Mouse (Mus musculus): Measurements from ENCODE around the gene Atpaf1. TPM values are rescaled to one million over a fixed set of nuclear protein-coding genes. Genes with fewer than 3 reads are reported as not detected.

Atpaf1 gene
- 24.0 and 30.1 TPM in 2 replicates for polyA plus RNA-seq (2016; fragmentation: Nextera tagmentation; extraction: Ambion mirVana)

DNA sequence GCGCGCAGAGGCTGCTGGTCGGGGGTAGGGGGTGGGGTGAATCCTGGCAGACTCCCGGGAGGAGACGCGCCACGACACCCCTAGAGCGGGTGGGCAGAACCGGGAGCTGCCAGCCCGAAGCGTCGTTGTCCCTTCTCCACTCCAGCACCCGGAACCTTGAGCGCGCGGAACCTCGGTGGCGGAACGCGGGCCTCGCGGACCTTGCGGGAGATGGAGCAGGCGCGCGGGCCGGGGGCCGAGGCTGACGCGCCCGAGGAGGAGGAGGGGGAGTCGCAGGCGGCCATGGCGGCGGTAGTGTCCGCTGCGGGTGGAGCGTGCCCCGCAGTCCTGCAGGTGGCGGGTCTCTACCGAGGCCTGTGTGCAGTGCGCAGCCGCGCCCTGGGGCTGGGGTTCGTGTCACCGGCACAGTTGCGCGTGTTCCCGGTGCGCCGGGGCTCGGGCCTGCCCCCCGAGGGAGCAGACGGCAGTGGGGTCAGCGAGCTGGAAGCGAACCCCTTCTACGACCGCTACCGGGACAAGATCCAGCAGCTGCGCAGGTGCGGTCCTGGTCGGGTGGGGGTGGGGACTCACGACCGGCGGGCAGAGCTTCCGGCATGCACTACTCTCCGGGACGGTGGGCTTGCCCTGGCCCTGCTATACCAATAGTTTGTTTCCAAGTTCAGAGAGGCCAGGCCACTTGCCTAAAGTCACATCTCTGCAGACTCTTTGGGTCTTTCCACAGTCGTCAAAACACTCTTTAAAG lies at the start of gene Atpaf1:
Atpaf1 (plus strand) TSS at position 44 of the 742 bp plus-strand sequence.
- Histone ChIP-seq H3K27ac (peak within 1 kb of the TSS; percentile 76), H3K9ac (peak within 1 kb of the TSS; percentile 79), H3K27me3 (replicated peaks) (no peaks in the 10 kb centered on the region), H3K4me3 (peak within 1 kb of the TSS; percentile 75), H3K9me3 (replicated peaks) (no peaks in the 10 kb centered on the region), H3K4me2 (peak within 1 kb of the TSS; percentile 89), H3K36me3 (peaks cover 21% of the 10 kb centered on the region), H3K4me1 (peaks cover 26% of the 10 kb centered on the region)
- under 1% methylated on average over 69 of the region's 69 CpGs for WGBS (ENCODE audit: insufficient replicate concordance)
- peak; percentile 83 for ATAC-seq

DNA sequence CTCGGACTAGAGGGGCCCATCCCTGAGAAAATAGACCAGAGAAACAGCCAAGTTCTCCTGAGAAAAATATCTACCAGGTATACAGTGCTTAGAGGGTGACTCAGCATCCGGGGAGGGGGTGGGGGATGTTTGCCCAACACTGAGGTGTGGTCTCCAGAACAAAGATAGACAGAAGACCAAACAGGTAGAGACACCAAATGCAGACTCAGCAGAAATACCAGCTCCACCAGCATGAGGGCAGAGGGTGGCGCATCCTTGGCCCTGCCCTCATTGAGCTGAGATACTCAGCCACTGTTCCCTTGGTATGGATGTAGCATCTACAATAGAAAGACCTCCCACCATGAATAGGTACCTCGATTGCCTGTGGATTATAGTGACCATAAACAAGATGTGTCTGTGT lies 49.7 kb upstream of the Atpaf1 start:
- WGBS (ENCODE audit: insufficient replicate concordance), result 63% methylated on average over 4 of the region's 4 CpGs
- Histone ChIP-seq H3K36me3 (peaks cover 1% of the 10 kb centered on the region; the same call in 1 of the 2 replicates), H3K4me2 (no peak overlapping the region), H3K4me1 (peaks cover 50% of the 10 kb centered on the region), H3K27ac (no peak overlapping the region), H3K27me3 (replicated peaks) (no peaks in the 10 kb centered on the region), H3K4me3 (no peak overlapping the region), H3K9ac (no peak overlapping the region), H3K9me3 (replicated peaks) (no peaks in the 10 kb centered on the region)
- ATAC-seq, result no peak

- WGBS (ENCODE audit: insufficient replicate concordance), result under 1% methylated on average over 33 of the region's 45 CpGs
- H3K4me3 ChIP-seq, result peak within 1 kb of the TSS; percentile 76
- peak within 1 kb of the TSS; percentile 84 for H3K9ac ChIP-seq
- H3K9me3 ChIP-seq (replicated peaks), result no peaks in the 10 kb centered on the region
- ATAC-seq, result peak; percentile 100
- peak within 1 kb of the TSS; percentile 79 for H3K27ac ChIP-seq
- H3K27me3 ChIP-seq (replicated peaks), result no peaks in the 10 kb centered on the region
- peaks cover 27% of the 10 kb centered on the region for H3K36me3 ChIP-seq
- H3K4me1 ChIP-seq, result peaks cover 43% of the 10 kb centered on the region
- H3K4me2 ChIP-seq, result peak within 1 kb of the TSS; percentile 95
Observed at GRCm38 (mm10) chr4:115737551-115738041, 47.0 kb upstream of the Atpaf1 start, which contains the start of gene Efcab14. TSS of gene Efcab14 (plus strand) at chr4:115737744.

DNA sequence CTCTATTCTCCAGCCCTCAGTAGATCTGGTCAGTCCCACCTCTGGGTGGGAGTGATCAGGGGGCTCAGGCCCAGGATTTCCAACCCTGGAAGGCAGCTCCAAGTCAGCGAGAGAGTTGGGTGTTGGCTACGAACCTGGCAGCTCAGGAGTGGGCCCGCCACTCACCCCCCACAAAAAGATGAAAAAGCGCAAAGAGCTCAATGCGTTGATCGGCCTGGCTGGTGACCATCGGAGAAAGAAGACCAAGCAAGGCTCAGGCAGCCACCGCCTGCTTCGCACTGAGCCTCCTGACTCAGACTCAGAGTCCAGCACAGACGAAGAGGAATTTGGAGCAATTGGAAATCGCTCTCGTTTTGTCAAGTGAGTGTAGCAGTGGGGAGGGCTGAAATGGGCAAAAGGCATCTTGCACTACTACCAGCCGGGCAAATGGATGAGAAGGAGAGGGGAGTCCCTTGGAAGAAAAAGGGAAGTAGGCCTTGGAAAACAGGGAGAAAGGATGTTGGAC lies 46.1 kb upstream of the Atpaf1 start:
- H3K4me2 ChIP-seq, result peak overlapping the region; percentile 95
- no peaks in the 10 kb centered on the region for H3K9me3 ChIP-seq (replicated peaks)
- 0 out of 2 replicates have a peak overlapping the region, but pooled peaks have one; percentile 79 for H3K27ac ChIP-seq
- peak overlapping the region; percentile 84 for H3K9ac ChIP-seq
- ATAC-seq, result no peak
- H3K36me3 ChIP-seq, result peaks cover 35% of the 10 kb centered on the region
- H3K4me1 ChIP-seq, result peaks cover 38% of the 10 kb centered on the region
- H3K4me3 ChIP-seq, result peak overlapping the region; percentile 76
- no peaks in the 10 kb centered on the region for H3K27me3 ChIP-seq (replicated peaks)
- 19% methylated on average over 13 of the region's 13 CpGs for WGBS (ENCODE audit: insufficient replicate concordance)

DNA sequence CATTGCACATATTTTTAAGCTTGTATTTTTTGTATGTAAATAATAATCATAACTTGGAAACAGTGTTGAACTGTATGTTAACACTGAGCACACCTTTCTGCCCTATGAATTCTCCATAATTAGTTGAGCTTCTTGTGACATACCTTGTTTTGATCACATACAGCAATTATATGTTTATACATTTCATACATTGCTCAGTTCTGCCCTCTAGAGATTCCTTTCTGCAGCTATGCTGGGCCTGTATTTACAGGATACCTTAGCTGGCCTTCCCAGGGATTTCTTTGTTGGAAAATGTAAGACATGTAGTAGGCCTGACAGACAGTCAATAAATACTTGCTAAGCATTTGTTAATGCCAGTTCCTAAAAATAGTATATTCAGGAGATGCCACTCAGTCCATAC lies 42.0 kb upstream of the Atpaf1 start:
- Histone ChIP-seq H3K27ac (no peak overlapping the region), H3K4me2 (no peak overlapping the region), H3K9ac (no peak overlapping the region), H3K4me3 (no peak overlapping the region), H3K36me3 (peaks cover 65% of the 10 kb centered on the region), H3K4me1 (peaks cover 20% of the 10 kb centered on the region), H3K27me3 (replicated peaks) (no peaks in the 10 kb centered on the region), H3K9me3 (replicated peaks) (no peaks in the 10 kb centered on the region)
- no peak for ATAC-seq

DNA sequence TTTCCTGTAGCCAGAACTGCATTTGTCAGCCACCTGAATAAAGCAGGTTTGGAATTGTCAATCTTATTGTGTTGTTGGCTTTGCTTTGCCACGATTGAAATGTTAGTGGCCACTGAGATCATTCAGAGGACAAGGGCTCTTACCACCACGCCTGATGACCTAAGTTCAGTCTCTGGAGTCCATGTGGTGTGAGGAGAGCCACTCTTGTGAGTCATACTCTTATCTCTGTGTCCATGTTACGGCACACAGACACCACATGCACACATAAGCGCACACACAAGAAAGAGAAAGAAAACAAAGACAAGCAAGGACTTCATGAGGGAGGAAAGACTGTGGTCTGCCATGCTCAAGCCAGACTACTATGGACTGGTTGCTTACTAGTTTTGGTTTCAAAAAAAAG lies 41.5 kb upstream of the Atpaf1 start:
- Histone ChIP-seq H3K36me3 (peaks cover 70% of the 10 kb centered on the region), H3K9ac (no peak overlapping the region), H3K27ac (no peak overlapping the region), H3K4me2 (no peak overlapping the region), H3K4me3 (no peak overlapping the region), H3K9me3 (replicated peaks) (no peaks in the 10 kb centered on the region), H3K27me3 (replicated peaks) (no peaks in the 10 kb centered on the region), H3K4me1 (peaks cover 20% of the 10 kb centered on the region)
- no peak for ATAC-seq
- WGBS (ENCODE audit: insufficient replicate concordance), result 54% methylated on average over 4 of the region's 4 CpGs

GRCm38 (mm10) chr4:115748181-115748580 lies 36.4 kb upstream of the Atpaf1 start:
- WGBS (ENCODE audit: insufficient replicate concordance), result 71% methylated on average over 1 of the region's 1 CpGs
- Histone ChIP-seq H3K4me3 (no peak overlapping the region), H3K27ac (no peak overlapping the region), H3K36me3 (peaks cover 75% of the 10 kb centered on the region), H3K9me3 (replicated peaks) (no peaks in the 10 kb centered on the region), H3K4me2 (no peak overlapping the region), H3K4me1 (peaks cover 8% of the 10 kb centered on the region), H3K27me3 (replicated peaks) (no peaks in the 10 kb centered on the region), H3K9ac (no peak overlapping the region)
- ATAC-seq, result no peak

GRCm38 (mm10) chr4:115749336-115749735 lies 35.3 kb upstream of the Atpaf1 start:
- no peak overlapping the region for H3K4me2 ChIP-seq
- H3K36me3 ChIP-seq, result peaks cover 77% of the 10 kb centered on the region
- ATAC-seq, result no peak
- 37% methylated on average over 1 of the region's 1 CpGs for WGBS (ENCODE audit: insufficient replicate concordance)
- H3K9ac ChIP-seq, result no peak overlapping the region
- peaks cover 8% of the 10 kb centered on the region for H3K4me1 ChIP-seq
- H3K9me3 ChIP-seq (replicated peaks), result no peaks in the 10 kb centered on the region
- no peak overlapping the region for H3K4me3 ChIP-seq
- H3K27ac ChIP-seq, result no peak overlapping the region
- no peaks in the 10 kb centered on the region for H3K27me3 ChIP-seq (replicated peaks)

GRCm38 (mm10) chr4:115754101-115754500 lies 30.5 kb upstream of the Atpaf1 start:
- Histone ChIP-seq H3K4me1 (peaks cover 5% of the 10 kb centered on the region), H3K36me3 (peaks cover 69% of the 10 kb centered on the region), H3K4me3 (no peak overlapping the region), H3K27me3 (replicated peaks) (no peaks in the 10 kb centered on the region), H3K9ac (no peak overlapping the region), H3K9me3 (replicated peaks) (no peaks in the 10 kb centered on the region), H3K4me2 (no peak overlapping the region), H3K27ac (no peak overlapping the region)
- 86% methylated on average over 3 of the region's 3 CpGs for WGBS (ENCODE audit: insufficient replicate concordance)
- ATAC-seq, result no peak

DNA sequence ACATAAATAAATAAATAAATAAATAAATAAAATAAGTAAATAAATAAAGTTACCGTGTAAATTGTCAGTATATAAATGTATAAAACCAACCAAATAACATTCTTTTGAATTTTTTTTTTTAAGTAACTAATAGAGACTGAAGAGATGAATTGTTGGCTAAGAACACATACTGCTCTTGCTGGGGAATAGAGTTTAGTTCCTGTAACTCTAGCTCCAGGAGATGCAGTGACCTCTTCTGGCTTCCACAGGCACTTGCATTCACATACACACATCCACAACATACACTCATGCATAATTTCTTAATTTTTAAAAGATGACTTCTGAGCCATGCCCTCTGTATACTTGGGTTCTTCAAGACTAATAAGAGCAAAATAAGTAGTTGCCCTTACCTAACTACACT lies 29.8 kb upstream of the Atpaf1 start:
- Histone ChIP-seq H3K9ac (no peak overlapping the region), H3K27ac (no peak overlapping the region), H3K4me2 (no peak overlapping the region), H3K27me3 (replicated peaks) (no peaks in the 10 kb centered on the region), H3K36me3 (peaks cover 67% of the 10 kb centered on the region), H3K9me3 (replicated peaks) (no peaks in the 10 kb centered on the region), H3K4me3 (no peak overlapping the region), H3K4me1 (no peaks in the 10 kb centered on the region)
- ATAC-seq, result no peak
- WGBS (ENCODE audit: insufficient replicate concordance), result 83% methylated on average over 1 of the region's 1 CpGs

DNA sequence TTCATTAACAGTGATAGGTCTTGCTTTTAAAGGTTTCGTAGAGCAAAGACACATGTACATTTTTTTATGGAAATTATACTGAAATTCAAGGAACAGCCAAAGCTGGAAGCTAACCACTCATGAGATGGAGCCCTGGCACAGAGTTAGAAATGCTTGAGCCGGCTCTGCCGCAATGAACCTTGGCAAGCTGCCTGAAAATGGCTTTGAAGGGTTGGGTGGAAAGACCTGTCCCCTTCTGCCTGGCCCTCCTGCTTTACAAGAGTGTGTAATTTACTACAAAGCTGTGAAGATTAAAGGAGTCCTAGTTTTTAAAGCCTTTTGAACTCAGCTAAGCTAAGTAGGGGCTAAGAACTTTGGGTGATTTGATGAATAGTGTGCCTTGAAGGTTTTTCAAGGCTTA lies 23.4 kb upstream of the Atpaf1 start:
- no peak for ATAC-seq
- H3K4me3 ChIP-seq, result no peak overlapping the region
- 83% methylated on average over 3 of the region's 3 CpGs for WGBS (ENCODE audit: insufficient replicate concordance)
- no peaks in the 10 kb centered on the region for H3K4me1 ChIP-seq
- peaks cover 82% of the 10 kb centered on the region for H3K36me3 ChIP-seq
- H3K27me3 ChIP-seq (replicated peaks), result no peaks in the 10 kb centered on the region
- H3K9me3 ChIP-seq (replicated peaks), result no peaks in the 10 kb centered on the region
- H3K27ac ChIP-seq, result no peak overlapping the region
- H3K9ac ChIP-seq, result no peak overlapping the region
- H3K4me2 ChIP-seq, result no peak overlapping the region

DNA sequence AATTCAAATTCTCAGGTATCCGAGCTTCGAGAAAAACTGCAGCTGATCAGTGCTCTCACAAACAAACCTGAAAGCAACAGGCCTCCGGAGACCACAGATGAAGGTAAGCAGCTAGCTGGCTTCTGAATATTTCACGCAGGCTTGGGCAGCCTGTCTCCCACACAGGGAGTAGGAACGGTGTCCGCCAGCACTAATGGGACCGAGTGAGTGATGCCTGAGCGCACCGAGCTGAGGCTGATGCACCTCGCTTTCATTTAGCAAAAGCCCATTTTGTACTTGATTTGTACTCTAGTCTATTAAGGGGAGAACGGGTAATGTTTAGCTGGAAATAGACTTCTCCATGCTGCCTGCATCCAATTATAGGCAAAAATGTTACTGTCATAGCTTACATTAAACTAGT lies 20.0 kb upstream of the Atpaf1 start:
- Histone ChIP-seq H3K4me2 (no peak overlapping the region), H3K4me3 (no peak overlapping the region), H3K4me1 (no peaks in the 10 kb centered on the region), H3K36me3 (peaks cover 80% of the 10 kb centered on the region), H3K27me3 (replicated peaks) (no peaks in the 10 kb centered on the region), H3K9ac (no peak overlapping the region), H3K9me3 (replicated peaks) (no peaks in the 10 kb centered on the region), H3K27ac (no peak overlapping the region)
- no peak for ATAC-seq
- WGBS (ENCODE audit: insufficient replicate concordance), result 84% methylated on average over 11 of the region's 11 CpGs
